Mouse (Mus musculus) limb, embryonic 12.5 days (tissue): Measurements from ENCODE around the gene Setd5. TPM values are rescaled to one million over a fixed set of nuclear protein-coding genes. Genes with fewer than 3 reads are reported as not detected.

Experiments used
- ATAC-seq: fragments of 200-750 bp; cut with Nextera tagmentation; 2 replicates; pipeline ENCODE4 v1.8.0; 2017; ENCODE audit warnings: low read depth, moderate TSS enrichment; ENCODE audit not compliant: insufficient number of reproducible peaks, insufficient read depth, low FRiP score, low TSS enrichment
- H3K27ac ChIP-seq: fragments of 300-500 bp; sonication (generic); 2 replicates; pipeline ENCODE4 v1.5.1; 2016; ENCODE audit warnings: mild to moderate bottlenecking, moderate library complexity
- H3K27me3 ChIP-seq: fragments of 300-500 bp; sonication (generic); 2 replicates; pipeline ENCODE4 v1.6.1; 2016; ENCODE audit warnings: mild to moderate bottlenecking, moderate library complexity
- H3K36me3 ChIP-seq: fragments of 300-500 bp; sonication (generic); 2 replicates; pipeline ENCODE4 v1.6.1; 2016; ENCODE audit warnings: mild to moderate bottlenecking, moderate library complexity
- H3K4me1 ChIP-seq: fragments of 300-500 bp; sonication (generic); replicated peaks from 2 replicates; pipeline ENCODE4 v1.6.1; 2016
- H3K4me2 ChIP-seq: fragments of 300-500 bp; sonication (generic); 2 replicates; pipeline ENCODE4 v1.6.1; 2016; ENCODE audit warnings: mild to moderate bottlenecking, moderate library complexity
- H3K4me3 ChIP-seq: fragments of 300-500 bp; sonication (generic); replicated peaks from 2 replicates; pipeline ENCODE4 v1.5.1; 2016; ENCODE audit warnings: mild to moderate bottlenecking
- H3K9ac ChIP-seq: fragments of 300-500 bp; sonication (generic); replicated peaks from 2 replicates; pipeline ENCODE4 v1.6.1; 2016; ENCODE audit warnings: mild to moderate bottlenecking, moderate library complexity
- H3K9me3 ChIP-seq: fragments of 300-500 bp; sonication (generic); 2 replicates; pipeline ENCODE4 v1.6.1; 2016; ENCODE audit warnings: mild to moderate bottlenecking, moderate library complexity
- WGBS: fragments of 180-500 bp; shearing (Covaris S2); methylation state at CpG from one replicate; pipeline ENCODE4 v1.1.7; 2016; 5-methylcytosine and 5-hydroxymethylcytosine counted together
- polyA plus RNA-seq: library from polyadenylated mRNA; unstranded; fragments of >200 nt; fragmentation: Nextera tagmentation; extraction: Ambion mirVana; gene quantifications from 2 replicates; pipeline ENCODE4 v1.2.1, GENCODE M21; 2016

Setd5 gene
- polyA plus RNA-seq, 1 experiment from 2014 or later: 74.4 TPM

GRCm38 (mm10) chr6:113038735-113039058 lies 38.5 kb upstream of the Setd5 start:
- WGBS: 50% methylated on average over 5 of the region's 5 CpGs
- Histone ChIP-seq H3K27me3 (no peaks in the 10 kb centered on the region), H3K4me3 (peak overlapping the region; percentile 19; the same call in 1 of the 2 replicates), H3K4me1 (peaks cover 11% of the 10 kb centered on the region), H3K9ac (no peak overlapping the region), H3K27ac (peak overlapping the region; percentile 50; the same call in 1 of the 2 replicates), H3K4me2 (peak overlapping the region; percentile 54), H3K9me3 (no peaks in the 10 kb centered on the region), H3K36me3 (no peaks in the 10 kb centered on the region)
- no peak for ATAC-seq

- no peaks in the 10 kb centered on the region for H3K27me3 ChIP-seq
- no peak overlapping the region for H3K4me2 ChIP-seq
- no peak overlapping the region for H3K27ac ChIP-seq
- no peak for ATAC-seq
- no peaks in the 10 kb centered on the region for H3K36me3 ChIP-seq
- H3K4me3 ChIP-seq: no peak overlapping the region
- no peaks in the 10 kb centered on the region for H3K9me3 ChIP-seq
- H3K4me1 ChIP-seq: peaks cover 16% of the 10 kb centered on the region
- 84% methylated on average over 2 of the region's 2 CpGs for WGBS
- H3K9ac ChIP-seq: no peak overlapping the region
Observed at GRCm38 (mm10) chr6:113040319-113040718, 36.8 kb upstream of the Setd5 start.

GRCm38 (mm10) chr6:113041215-113041990 lies 35.8 kb upstream of the Setd5 start:
- Histone ChIP-seq H3K27ac (no peak overlapping the region), H3K9ac (no peak overlapping the region), H3K9me3 (no peaks in the 10 kb centered on the region), H3K4me1 (peaks cover 18% of the 10 kb centered on the region), H3K4me3 (no peak overlapping the region), H3K4me2 (no peak overlapping the region), H3K27me3 (no peaks in the 10 kb centered on the region), H3K36me3 (no peaks in the 10 kb centered on the region)
- WGBS: 85% methylated on average over 11 of the region's 11 CpGs
- no peak for ATAC-seq

GRCm38 (mm10) chr6:113045575-113045974 lies 31.6 kb upstream of the Setd5 start:
- Histone ChIP-seq H3K9ac (peak overlapping the region; percentile 73), H3K9me3 (no peaks in the 10 kb centered on the region), H3K27ac (peak overlapping the region; percentile 92), H3K4me1 (peaks cover 16% of the 10 kb centered on the region), H3K27me3 (no peaks in the 10 kb centered on the region), H3K4me2 (peak overlapping the region; percentile 88), H3K4me3 (peak overlapping the region; percentile 84), H3K36me3 (peaks cover 22% of the 10 kb centered on the region)
- WGBS: 1% methylated on average over 11 of the region's 11 CpGs
- ATAC-seq: peak; percentile 54

- ATAC-seq: peak; percentile 99
- under 1% methylated on average over 59 of the region's 59 CpGs for WGBS
Observed at GRCm38 (mm10) chr6:113046041-113046975, 30.9 kb upstream of the Setd5 start, which contains the start of gene Thumpd3. Gene Thumpd3, plus strand, starts transcription at chr6:113046225.

GRCm38 (mm10) chr6:113047016-113047746 lies 30.0 kb upstream of the Setd5 start:
- Histone ChIP-seq H3K4me2 (peak overlapping the region; percentile 88), H3K9me3 (no peaks in the 10 kb centered on the region), H3K9ac (peak overlapping the region; percentile 73), H3K27ac (0 out of 2 replicates have a peak overlapping the region, but pooled peaks have one; percentile 25), H3K27me3 (no peaks in the 10 kb centered on the region), H3K4me3 (peak overlapping the region; percentile 84), H3K4me1 (peaks cover 16% of the 10 kb centered on the region), H3K36me3 (peaks cover 36% of the 10 kb centered on the region)
- 67% methylated on average over 15 of the region's 15 CpGs for WGBS
- no peak for ATAC-seq

More at GRCm38 (mm10) chr6:113046041-113046975, 30.9 kb upstream of the Setd5 start, which contains the start of gene Thumpd3:
- peak within 1 kb of the TSS; percentile 88 for H3K4me2 ChIP-seq
- peaks cover 16% of the 10 kb centered on the region for H3K4me1 ChIP-seq
- peak within 1 kb of the TSS; percentile 92 for H3K27ac ChIP-seq
- H3K27me3 ChIP-seq: no peaks in the 10 kb centered on the region
- H3K9ac ChIP-seq: peak within 1 kb of the TSS; percentile 73
- no peaks in the 10 kb centered on the region for H3K9me3 ChIP-seq
- peak within 1 kb of the TSS; percentile 84 for H3K4me3 ChIP-seq
- peaks cover 30% of the 10 kb centered on the region for H3K36me3 ChIP-seq

GRCm38 (mm10) chr6:113048371-113048770 lies 28.8 kb upstream of the Setd5 start:
- H3K4me1 ChIP-seq: peaks cover 16% of the 10 kb centered on the region
- WGBS: 94% methylated on average over 2 of the region's 2 CpGs
- ATAC-seq: no peak
- no peak overlapping the region for H3K4me2 ChIP-seq
- no peak overlapping the region for H3K27ac ChIP-seq
- no peak overlapping the region for H3K4me3 ChIP-seq
- no peaks in the 10 kb centered on the region for H3K27me3 ChIP-seq
- H3K36me3 ChIP-seq: peaks cover 46% of the 10 kb centered on the region
- no peak overlapping the region for H3K9ac ChIP-seq
- no peaks in the 10 kb centered on the region for H3K9me3 ChIP-seq

GRCm38 (mm10) chr6:113049159-113049558 lies 28.0 kb upstream of the Setd5 start:
- H3K4me2 ChIP-seq: no peak overlapping the region
- H3K4me3 ChIP-seq: no peak overlapping the region
- H3K27ac ChIP-seq: no peak overlapping the region
- H3K27me3 ChIP-seq: no peaks in the 10 kb centered on the region
- no peak for ATAC-seq
- no peaks in the 10 kb centered on the region for H3K9me3 ChIP-seq
- 86% methylated on average over 3 of the region's 3 CpGs for WGBS
- H3K36me3 ChIP-seq: peaks cover 54% of the 10 kb centered on the region
- H3K4me1 ChIP-seq: peaks cover 16% of the 10 kb centered on the region
- H3K9ac ChIP-seq: no peak overlapping the region

- H3K27ac ChIP-seq: no peak overlapping the region
- H3K9me3 ChIP-seq: no peaks in the 10 kb centered on the region
- no peak overlapping the region for H3K9ac ChIP-seq
- no peaks in the 10 kb centered on the region for H3K27me3 ChIP-seq
- H3K4me3 ChIP-seq: no peak overlapping the region
- 80% methylated on average over 3 of the region's 3 CpGs for WGBS
- no peak for ATAC-seq
- no peak overlapping the region for H3K4me2 ChIP-seq
- no peaks in the 10 kb centered on the region for H3K4me1 ChIP-seq
- peaks cover 88% of the 10 kb centered on the region for H3K36me3 ChIP-seq
Observed at GRCm38 (mm10) chr6:113052972-113053371, 24.2 kb upstream of the Setd5 start.

GRCm38 (mm10) chr6:113054552-113055107 lies 22.5 kb upstream of the Setd5 start:
- Histone ChIP-seq H3K9ac (no peak overlapping the region), H3K27me3 (no peaks in the 10 kb centered on the region), H3K4me1 (no peaks in the 10 kb centered on the region), H3K4me2 (no peak overlapping the region), H3K36me3 (peaks cover 87% of the 10 kb centered on the region), H3K4me3 (no peak overlapping the region), H3K27ac (no peak overlapping the region), H3K9me3 (no peaks in the 10 kb centered on the region)
- no peak for ATAC-seq
- 88% methylated on average over 6 of the region's 6 CpGs for WGBS
